Mouse (Mus musculus) limb, embryonic 15.5 days (tissue): ENCODE data around the gene Gm14569. TPM values are rescaled to one million over a fixed set of nuclear protein-coding genes. Genes with fewer than 3 reads are reported as not detected.

Experiments used
- ATAC-seq: fragments of 200-750 bp; cut with Nextera tagmentation; 2 replicates; pipeline ENCODE4 v1.8.0; 2017; ENCODE audit warnings: low read depth, moderate TSS enrichment; ENCODE audit not compliant: insufficient number of reproducible peaks, low FRiP score, low TSS enrichment
- H3K27ac ChIP-seq: fragments of 300-500 bp; sonication (generic); 2 replicates; pipeline ENCODE4 v1.5.1; 2015; ENCODE audit warnings: moderate library complexity, mild to moderate bottlenecking, inconsistent platforms
- H3K27me3 ChIP-seq: fragments of 300-500 bp; sonication (generic); 2 replicates; pipeline ENCODE4 v1.6.1; 2015; ENCODE audit warnings: inconsistent platforms
- H3K36me3 ChIP-seq: fragments of 300-500 bp; sonication (generic); 2 replicates; pipeline ENCODE4 v1.6.1; 2015; ENCODE audit warnings: inconsistent platforms
- H3K4me1 ChIP-seq: fragments of 300-500 bp; sonication (generic); 2 replicates; pipeline ENCODE4 v1.6.1; 2015; ENCODE audit warnings: inconsistent platforms
- H3K4me2 ChIP-seq: fragments of 300-500 bp; sonication (generic); 2 replicates; pipeline ENCODE4 v1.6.1; 2015; ENCODE audit warnings: mild to moderate bottlenecking, inconsistent platforms
- H3K4me3 ChIP-seq: fragments of 300-500 bp; sonication (generic); 2 replicates; pipeline ENCODE4 v1.5.1; 2015; ENCODE audit warnings: mild to moderate bottlenecking, inconsistent platforms
- H3K9ac ChIP-seq: fragments of 300-500 bp; sonication (generic); 2 replicates; pipeline ENCODE4 v1.6.1; 2015; ENCODE audit warnings: inconsistent platforms
- H3K9me3 ChIP-seq: fragments of 300-500 bp; sonication (generic); 2 replicates; pipeline ENCODE4 v1.6.1; 2016; ENCODE audit warnings: inconsistent platforms
- WGBS: fragments of 180-500 bp; shearing (Covaris S2); methylation state at CpG from one replicate; pipeline ENCODE4 v1.1.7; 2015; 5-methylcytosine and 5-hydroxymethylcytosine counted together
- microRNA-seq: library from miRNA; unstranded; fragments of <30 nt; microRNA quantifications from one replicate; pipeline ENCODE4, GENCODE M21; 2016
- polyA plus RNA-seq: library from polyadenylated mRNA; unstranded; fragments of >200 nt; fragmentation: Nextera tagmentation; extraction: Ambion mirVana; gene quantifications from 2 replicates; pipeline ENCODE4 v1.2.1, GENCODE M21; 2015

The Gm14569 gene
- polyA plus RNA-seq, 1 experiment from 2014 or later, result not detected

DNA sequence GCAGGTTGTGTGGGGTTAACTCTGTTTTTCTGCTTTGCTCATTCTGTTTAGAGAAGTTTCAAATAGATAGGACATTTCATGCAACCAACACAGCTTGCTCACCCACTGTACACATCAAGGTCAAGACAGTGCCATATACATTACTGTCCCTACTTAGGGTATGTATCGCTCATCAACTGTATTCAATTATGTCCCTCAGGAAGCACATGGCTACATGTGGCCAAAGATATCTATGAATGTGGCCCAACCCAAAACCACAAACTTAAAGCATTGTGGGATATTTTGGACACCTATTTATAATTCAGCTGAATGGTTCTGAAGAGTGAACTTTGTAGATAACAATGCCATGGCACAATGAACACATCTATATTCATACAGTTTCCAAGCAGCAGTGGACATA lies 53.7 kb downstream of the Gm14569 start:
- no peaks in the 10 kb centered on the region for H3K27me3 ChIP-seq
- WGBS, result 95% methylated on average over 1 of the region's 1 CpGs
- H3K9ac ChIP-seq, result no peak overlapping the region
- no peak overlapping the region for H3K4me2 ChIP-seq
- H3K27ac ChIP-seq, result no peak overlapping the region
- H3K4me3 ChIP-seq, result no peak overlapping the region
- ATAC-seq, result no peak
- H3K9me3 ChIP-seq, result no peaks in the 10 kb centered on the region
- no peaks in the 10 kb centered on the region for H3K4me1 ChIP-seq
- H3K36me3 ChIP-seq, result no peaks in the 10 kb centered on the region

DNA sequence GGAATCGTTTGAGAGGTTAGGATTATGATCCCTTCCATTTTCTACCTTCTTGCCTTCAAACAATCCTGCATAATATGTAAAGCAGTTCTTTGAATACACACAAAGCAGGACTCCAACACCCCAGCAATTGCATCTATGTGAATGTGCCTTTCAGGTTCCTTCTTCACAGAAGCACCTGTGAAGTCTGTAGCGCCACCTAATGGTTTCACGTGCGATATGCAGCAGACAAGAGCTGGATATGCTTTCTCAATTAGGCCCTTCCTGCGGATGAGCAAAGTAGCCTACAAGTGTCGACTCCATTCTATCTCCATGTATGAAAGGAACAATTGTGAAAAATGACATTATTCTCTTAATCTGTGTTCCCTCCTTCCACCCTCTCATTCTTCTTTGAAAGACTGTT lies 56.6 kb downstream of the Gm14569 start:
- Histone ChIP-seq H3K4me1 (no peaks in the 10 kb centered on the region), H3K9me3 (no peaks in the 10 kb centered on the region), H3K4me2 (no peak overlapping the region), H3K27me3 (no peaks in the 10 kb centered on the region), H3K27ac (no peak overlapping the region), H3K36me3 (no peaks in the 10 kb centered on the region), H3K9ac (no peak overlapping the region), H3K4me3 (no peak overlapping the region)
- no peak for ATAC-seq
- 44% methylated on average over 6 of the region's 6 CpGs for WGBS

GRCm38 (mm10) chrX:36419153-36419552 lies 72.5 kb downstream of the Gm14569 start:
- no peak for ATAC-seq
- 75% methylated on average over 3 of the region's 3 CpGs for WGBS
- no peak overlapping the region for H3K9ac ChIP-seq
- H3K4me1 ChIP-seq, result no peaks in the 10 kb centered on the region
- H3K9me3 ChIP-seq, result no peaks in the 10 kb centered on the region
- no peak overlapping the region for H3K4me3 ChIP-seq
- H3K36me3 ChIP-seq, result no peaks in the 10 kb centered on the region
- H3K4me2 ChIP-seq, result no peak overlapping the region
- no peak overlapping the region for H3K27ac ChIP-seq
- H3K27me3 ChIP-seq, result no peaks in the 10 kb centered on the region

GRCm38 (mm10) chrX:36402316-36402715 lies 89.3 kb downstream of the Gm14569 start:
- Histone ChIP-seq H3K27ac (no peak overlapping the region), H3K27me3 (no peaks in the 10 kb centered on the region), H3K36me3 (no peaks in the 10 kb centered on the region), H3K4me2 (no peak overlapping the region), H3K4me3 (no peak overlapping the region), H3K4me1 (no peaks in the 10 kb centered on the region), H3K9ac (no peak overlapping the region), H3K9me3 (no peaks in the 10 kb centered on the region)
- ATAC-seq, result no peak
- WGBS, result 58% methylated on average over 6 of the region's 6 CpGs

- no peak for ATAC-seq
- H3K4me2 ChIP-seq, result no peak within 1 kb of the TSS
- H3K27me3 ChIP-seq, result no peaks in the 10 kb centered on the region
- no peak within 1 kb of the TSS for H3K4me3 ChIP-seq
- no peaks in the 10 kb centered on the region for H3K9me3 ChIP-seq
- H3K4me1 ChIP-seq, result no peaks in the 10 kb centered on the region
- WGBS, result 90% methylated on average over 13 of the region's 13 CpGs
- H3K27ac ChIP-seq, result no peak within 1 kb of the TSS
- H3K9ac ChIP-seq, result no peak within 1 kb of the TSS
- no peaks in the 10 kb centered on the region for H3K36me3 ChIP-seq
These were observed 90.7 kb downstream of the Gm14569 start, which contains the start of gene Gm6268 for GRCm38 (mm10) chrX:36400980-36401379. TSS of gene Gm6268 (plus strand) at chrX:36401280.

- no peaks in the 10 kb centered on the region for H3K9me3 ChIP-seq
- no peak overlapping the region for H3K4me3 ChIP-seq
- H3K36me3 ChIP-seq, result no peaks in the 10 kb centered on the region
- 41% methylated on average over 6 of the region's 6 CpGs for WGBS
- H3K27me3 ChIP-seq, result no peaks in the 10 kb centered on the region
- H3K9ac ChIP-seq, result no peak overlapping the region
- no peaks in the 10 kb centered on the region for H3K4me1 ChIP-seq
- no peak for ATAC-seq
- no peak overlapping the region for H3K4me2 ChIP-seq
- no peak overlapping the region for H3K27ac ChIP-seq
These were observed 98.4 kb downstream of the Gm14569 start for GRCm38 (mm10) chrX:36393279-36393678.

GRCm38 (mm10) chrX:36392672-36393071 lies 99.0 kb downstream of the Gm14569 start:
- 73% methylated on average over 6 of the region's 6 CpGs for WGBS
- Histone ChIP-seq H3K36me3 (no peaks in the 10 kb centered on the region), H3K27me3 (no peaks in the 10 kb centered on the region), H3K4me1 (no peaks in the 10 kb centered on the region), H3K27ac (no peak overlapping the region), H3K9me3 (no peaks in the 10 kb centered on the region), H3K4me2 (no peak overlapping the region), H3K9ac (no peak overlapping the region), H3K4me3 (no peak overlapping the region)
- ATAC-seq, result no peak

DNA sequence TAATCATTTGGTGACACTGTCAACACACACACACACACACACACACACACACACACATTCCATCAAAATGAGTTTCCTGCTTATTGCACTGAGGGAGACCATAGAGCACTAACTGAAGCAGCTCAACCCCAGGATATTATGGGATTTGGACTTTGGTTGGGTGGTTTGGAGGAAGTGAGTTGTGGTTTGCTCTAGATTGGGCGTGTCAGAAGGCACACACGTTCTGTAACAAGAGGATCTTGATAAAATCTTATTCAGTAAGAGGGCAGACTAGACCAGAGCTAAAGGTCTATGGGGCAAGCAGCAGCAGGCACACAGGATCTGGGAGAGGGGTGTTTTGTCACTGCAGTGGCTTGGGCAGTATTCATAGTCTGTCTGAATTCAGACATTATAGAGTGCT lies 101.1 kb downstream of the Gm14569 start:
- Histone ChIP-seq H3K36me3 (no peaks in the 10 kb centered on the region), H3K4me1 (no peaks in the 10 kb centered on the region), H3K4me3 (no peak overlapping the region), H3K27me3 (no peaks in the 10 kb centered on the region), H3K9ac (no peak overlapping the region), H3K4me2 (no peak overlapping the region), H3K27ac (no peak overlapping the region), H3K9me3 (no peaks in the 10 kb centered on the region)
- WGBS, result 66% methylated on average over 2 of the region's 2 CpGs
- no peak for ATAC-seq

- no peak for ATAC-seq
- H3K36me3 ChIP-seq, result no peaks in the 10 kb centered on the region
- WGBS, result 54% methylated on average over 3 of the region's 3 CpGs
- no peaks in the 10 kb centered on the region for H3K4me1 ChIP-seq
- no peak overlapping the region for H3K4me2 ChIP-seq
- H3K9me3 ChIP-seq, result no peaks in the 10 kb centered on the region
- H3K4me3 ChIP-seq, result no peak overlapping the region
- no peaks in the 10 kb centered on the region for H3K27me3 ChIP-seq
- no peak overlapping the region for H3K27ac ChIP-seq
- H3K9ac ChIP-seq, result no peak overlapping the region
These were observed 101.7 kb downstream of the Gm14569 start for GRCm38 (mm10) chrX:36389971-36390370.

- no peak for ATAC-seq
- H3K9ac ChIP-seq, result no peak overlapping the region
- H3K27me3 ChIP-seq, result no peaks in the 10 kb centered on the region
- no peaks in the 10 kb centered on the region for H3K9me3 ChIP-seq
- H3K4me1 ChIP-seq, result no peaks in the 10 kb centered on the region
- H3K4me3 ChIP-seq, result no peak overlapping the region
- H3K36me3 ChIP-seq, result no peaks in the 10 kb centered on the region
- no peak overlapping the region for H3K27ac ChIP-seq
- no peak overlapping the region for H3K4me2 ChIP-seq
These were observed 106.3 kb downstream of the Gm14569 start for GRCm38 (mm10) chrX:36385340-36385739.

Small RNAs within 50 kb of the gene (microRNA-seq; reads per million reads assigned to microRNA genes)
- gene Gm44485, result not detected

Other genes starting within 250 kb of the Gm14569 start
- gene Lonrf3, start 163.5 kb downstream of the Gm14569 start, polyA plus RNA-seq, result 0.43 and 0.64 TPM in 2 replicates
- not detected in 2 replicates for gene Gm6268, start 90.5 kb downstream of the Gm14569 start, polyA plus RNA-seq
- 283 and 288 TPM in 2 replicates for gene Pgrmc1, start 106.4 kb upstream of the Gm14569 start, polyA plus RNA-seq
- 3.6 and 4.2 TPM in 2 replicates for gene Akap17b, start 153.6 kb upstream of the Gm14569 start, polyA plus RNA-seq